Mouse (Mus musculus): ENCODE measurements around the gene Enox1.

- no peak for TF ChIP-seq CTCF (IDR thresholded peaks at IDR 0.05; ENCODE audit: extremely low read depth, insufficient read depth, insufficient read length, insufficient replicate concordance)
- no peak for TF ChIP-seq POLR2A (IDR thresholded peaks at IDR 0.05; ENCODE audit: low read depth, low read length)
Observed at GRCm38 (mm10) chr14:77716981-77717380, 560.4 kb downstream of the Enox1 start.

All from spleen, adult 2 months (tissue).